Mouse (Mus musculus) right cerebral cortex, postnatal 10 days (tissue): ENCODE measurements around the gene Dnah10.

ENCODE experiments used
- DNase-seq, 2 experiments: peaks; one replicate each; pipeline ENCODE4 v3.0.0; 2021; ENCODE audit warnings: low spot score in 2 of 2

Gene Dnah10

DNA sequence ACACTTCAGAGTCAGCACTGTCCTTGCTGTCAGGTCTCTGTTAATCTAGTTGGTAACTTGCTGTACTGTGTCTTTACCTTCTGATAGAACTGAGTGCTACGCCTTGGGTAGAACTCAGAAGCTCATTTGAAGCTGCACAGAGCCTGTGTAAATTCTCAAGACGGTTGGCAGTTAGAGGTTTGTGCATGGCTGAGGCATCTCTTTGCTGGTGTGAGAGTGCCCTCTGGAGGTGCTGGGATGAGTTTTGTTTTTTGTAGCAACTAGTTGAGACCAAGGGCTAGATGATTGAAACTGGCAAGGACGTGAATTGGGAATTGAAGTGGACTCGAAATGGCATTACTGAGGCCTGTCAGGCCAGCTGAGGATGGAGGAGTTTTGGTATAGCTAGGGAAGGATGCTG lies 144.1 kb downstream of the Dnah10 start:
- peak; percentile 79 to 82 for DNase-seq

DNA sequence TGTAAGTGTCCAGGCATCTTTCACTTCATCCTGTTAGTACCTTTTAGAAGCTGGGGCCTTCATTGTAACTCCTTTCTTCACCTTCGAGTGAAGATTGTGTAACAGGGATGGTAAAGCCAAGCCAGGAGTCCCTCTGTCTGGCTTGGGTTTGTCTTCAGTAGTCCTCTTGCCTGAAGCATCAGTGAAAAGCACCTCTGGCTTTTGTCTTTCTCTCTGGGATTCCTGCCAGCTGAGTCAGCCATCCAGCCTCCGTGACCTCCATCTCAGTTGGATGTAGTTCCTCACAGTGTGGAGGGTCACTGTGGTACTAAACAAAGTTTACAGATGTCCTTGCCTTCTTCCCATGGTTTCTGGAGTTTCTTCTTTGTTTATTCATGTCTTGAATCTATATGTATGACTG lies 147.1 kb downstream of the Dnah10 start:
- no peak for DNase-seq

DNA sequence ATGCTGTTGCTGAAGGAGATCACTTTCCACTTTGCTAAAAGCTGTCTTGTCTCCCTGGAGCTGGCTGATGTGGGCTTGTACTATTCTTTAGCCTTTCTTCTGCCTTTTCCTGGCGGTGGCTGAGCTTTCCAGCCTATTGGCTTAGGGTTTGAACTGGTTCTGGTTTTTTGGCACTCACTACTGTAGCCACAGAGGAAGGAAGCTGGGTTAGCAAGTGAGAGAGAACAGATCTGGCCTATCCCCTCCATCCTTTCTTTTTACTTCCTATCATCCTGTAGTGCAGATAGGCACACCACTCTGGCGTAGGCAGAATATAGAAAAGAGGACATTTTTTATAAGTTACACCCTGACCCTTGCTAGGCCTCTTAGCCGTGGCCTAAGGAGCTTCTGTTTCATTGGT lies 148.2 kb downstream of the Dnah10 start:
- DNase-seq, result no peak

DNA sequence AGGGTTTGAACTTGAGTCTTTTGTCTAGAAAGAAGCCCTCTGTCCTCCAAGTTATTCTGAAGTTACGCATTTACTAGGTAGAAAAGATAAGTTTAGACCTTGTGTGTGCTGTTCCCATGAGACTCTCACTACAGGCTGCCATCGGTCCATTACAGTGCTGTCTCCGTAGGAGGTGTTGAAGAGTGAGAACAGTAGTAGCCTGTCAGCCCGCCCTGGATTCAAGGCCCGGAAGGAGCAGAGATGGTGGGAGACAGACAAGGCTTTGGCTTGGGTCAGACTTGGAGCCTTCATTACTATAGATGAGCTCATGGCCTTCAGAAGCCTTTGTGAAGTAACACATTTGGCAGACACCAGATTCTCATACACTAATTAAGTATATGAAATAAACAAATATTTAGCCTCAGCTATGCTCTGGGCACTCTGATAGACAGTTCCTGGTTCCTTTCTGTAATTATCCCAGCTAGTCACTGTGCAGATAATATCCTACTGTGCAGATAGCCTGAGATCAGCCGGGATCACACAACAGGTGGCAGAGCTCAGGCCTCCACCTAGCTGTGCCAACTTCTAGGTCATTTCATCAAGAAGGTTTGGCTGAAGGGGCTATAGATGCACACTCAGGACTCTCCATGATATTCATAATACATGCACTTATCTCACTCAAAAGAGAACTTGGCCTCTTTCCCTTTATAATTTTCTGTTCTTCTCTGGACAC lies 149.2 kb downstream of the Dnah10 start:
- no peak for DNase-seq

DNA sequence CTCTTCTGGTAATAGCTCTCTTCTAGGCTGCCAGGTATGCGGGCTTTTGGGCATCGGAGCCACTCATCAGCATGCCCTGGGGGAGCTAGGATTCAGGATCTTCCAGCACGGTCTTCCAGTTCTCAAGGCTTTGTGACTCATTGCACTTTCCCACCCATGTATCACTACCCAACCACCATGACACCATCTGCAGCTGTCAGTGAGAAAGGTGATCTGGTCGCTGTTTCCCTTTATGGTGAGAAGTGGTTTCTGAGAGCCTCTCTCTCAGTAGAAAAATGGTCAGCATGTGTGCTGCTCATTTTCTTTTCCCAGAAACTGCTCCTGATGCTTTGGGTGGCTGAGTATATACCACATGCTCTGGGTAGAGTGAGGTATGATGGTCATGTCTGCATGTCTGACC lies 154.4 kb downstream of the Dnah10 start:
- no peak for DNase-seq

DNA sequence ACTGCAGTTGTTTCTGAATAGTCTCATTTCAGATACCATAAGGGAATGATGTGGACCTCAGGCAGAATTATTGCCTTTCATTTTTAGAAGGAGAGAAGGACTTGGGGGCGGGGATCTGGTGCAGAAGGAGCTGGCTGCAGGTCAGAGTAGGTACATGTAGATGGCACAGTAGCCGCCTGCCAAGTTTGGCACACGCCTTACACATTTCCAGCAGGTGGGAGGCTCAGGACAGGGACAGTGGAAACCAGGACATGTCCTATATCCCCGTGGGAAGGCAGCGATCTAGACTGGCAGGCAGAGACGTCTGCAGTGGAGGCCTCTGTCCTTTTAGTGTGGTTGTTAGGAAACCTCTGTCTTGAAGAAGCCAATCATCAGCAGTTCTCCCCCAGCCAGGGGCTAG lies 154.9 kb downstream of the Dnah10 start:
- DNase-seq, result no peak

DNA sequence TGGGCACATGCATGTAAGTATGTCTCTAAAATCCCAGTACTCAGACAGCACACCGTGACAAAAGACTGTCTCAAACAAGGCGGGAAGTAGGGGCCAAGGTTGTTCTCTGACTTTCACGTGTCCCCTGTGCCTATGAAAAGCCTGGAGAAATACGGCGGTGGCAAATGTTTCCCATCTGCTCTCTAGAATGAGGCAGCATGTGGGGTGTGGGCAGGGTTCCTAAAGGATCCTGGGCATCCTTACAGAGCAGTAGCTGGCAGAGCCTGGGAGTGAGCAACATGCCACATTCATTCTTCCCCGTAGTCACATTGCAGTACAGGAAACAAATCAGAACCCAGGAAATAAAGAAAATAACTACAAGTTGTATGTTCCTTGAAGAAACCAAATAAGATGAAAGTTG lies 159.0 kb downstream of the Dnah10 start:
- DNase-seq, result peak; percentile 74 to 82
